Mouse (Mus musculus): ENCODE data around the gene Usp20.
A peak's percentile ranks its signal among the peaks of the same experiment; 100 is the strongest.
"Not testable (repeated sequence)": the region's sequence is repeated elsewhere in the genome, so short reads cannot be mapped to it uniquely, and the experiment has no call there.

Gene Usp20

GRCm38 (mm10) chr2:30981790-30982513 lies at the start of gene Usp20, which contains the start of gene BC005624:
Gene Usp20 (plus strand): TSS chr2:30982279.
Gene BC005624 (minus strand): TSS chr2:30982201.
- peak; percentile 100 for DNase-seq (ENCODE audit: low spot score)

DNA sequence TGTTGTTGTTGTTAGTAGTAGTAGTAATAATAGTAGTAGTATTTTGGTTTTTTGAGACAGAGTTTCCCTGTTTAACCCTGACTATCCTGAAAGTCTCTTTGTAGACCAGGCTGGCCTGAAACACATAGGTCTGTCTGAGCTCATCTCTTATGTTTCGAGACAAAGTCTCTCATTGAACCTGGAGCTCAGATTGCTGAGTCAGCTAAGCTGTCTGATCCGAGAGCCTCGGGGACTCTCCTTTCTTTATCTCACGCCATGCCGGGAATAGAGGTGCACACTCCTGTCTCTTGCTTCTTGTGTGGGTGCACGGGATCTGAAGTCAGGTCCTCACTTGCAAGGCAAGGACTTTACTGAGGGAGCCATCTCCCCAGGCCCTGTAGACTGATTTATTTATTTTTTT lies 49.0 kb upstream of the Usp20 start:
- no peak for DNase-seq (ENCODE audit: low spot score)

- peak; percentile 62 for DNase-seq (ENCODE audit: low spot score)
These were observed 48.1 kb upstream of the Usp20 start for GRCm38 (mm10) chr2:30933917-30934450.

DNA sequence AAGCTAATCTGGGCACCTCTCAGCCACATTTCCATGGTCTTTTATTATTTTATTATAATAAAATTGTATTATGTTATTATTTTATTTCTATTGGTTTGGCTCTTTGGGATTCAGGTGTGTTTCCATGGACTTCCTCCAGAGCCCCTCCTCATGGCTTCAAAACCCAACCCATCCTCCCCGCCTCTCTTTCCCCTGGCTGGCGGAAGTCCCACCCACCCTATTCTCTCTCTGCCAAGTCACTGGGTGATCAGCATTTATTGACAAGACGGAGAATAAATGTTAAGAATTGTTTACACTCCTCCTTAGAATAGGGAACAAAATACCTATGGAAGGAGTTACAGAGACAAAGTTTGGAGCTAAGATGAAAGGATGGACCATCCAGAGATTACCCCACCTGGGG lies 45.3 kb upstream of the Usp20 start:
- no peak for DNase-seq (ENCODE audit: low spot score)

GRCm38 (mm10) chr2:30937731-30938130 lies 44.3 kb upstream of the Usp20 start:
- no peak for DNase-seq (ENCODE audit: low spot score)

DNA sequence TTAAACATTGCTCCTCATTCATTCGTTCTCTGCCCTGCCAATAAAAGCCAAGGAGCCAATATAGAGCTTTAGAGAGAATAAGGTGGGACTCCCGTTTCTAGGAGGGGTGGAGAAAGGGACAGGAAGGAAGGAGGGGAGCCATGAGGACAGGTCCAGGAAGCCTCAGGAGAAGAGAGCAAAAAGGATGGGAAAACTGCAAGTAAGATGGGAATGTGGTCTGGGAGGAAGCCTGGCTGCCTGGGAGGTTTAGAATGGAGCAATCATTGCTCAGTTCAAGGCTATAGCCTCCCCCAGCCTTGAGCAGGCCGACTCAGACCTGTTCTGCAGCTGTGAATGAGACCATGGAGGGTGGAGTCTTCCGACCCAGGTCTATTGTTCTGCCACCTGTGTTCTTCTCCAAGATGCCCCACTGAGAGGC lies 43.5 kb upstream of the Usp20 start:
- DNase-seq (ENCODE audit: low spot score) = no peak

DNA sequence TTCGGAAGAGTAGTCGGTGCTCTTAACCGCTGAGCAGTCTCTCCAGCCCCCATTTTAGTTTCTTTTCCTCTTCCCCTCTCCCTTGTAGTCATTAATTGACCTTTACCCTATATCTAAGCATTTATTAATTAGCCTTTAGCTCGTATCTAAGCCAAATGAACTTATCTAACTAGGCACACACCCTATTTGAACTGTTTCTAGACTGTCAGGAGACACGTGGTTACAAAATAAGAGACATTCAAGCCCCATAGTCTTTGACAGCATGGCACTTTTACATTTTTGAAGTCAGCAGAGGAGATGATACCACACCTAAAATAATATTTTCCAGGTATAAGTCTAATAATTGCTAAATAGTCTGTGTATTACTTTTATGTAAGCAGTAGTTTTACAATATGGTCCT lies 40.5 kb upstream of the Usp20 start:
- no peak for DNase-seq (ENCODE audit: low spot score)

GRCm38 (mm10) chr2:30942116-30942515 lies 40.0 kb upstream of the Usp20 start:
- DNase-seq (ENCODE audit: low spot score) = not testable (repeated sequence)

DNA sequence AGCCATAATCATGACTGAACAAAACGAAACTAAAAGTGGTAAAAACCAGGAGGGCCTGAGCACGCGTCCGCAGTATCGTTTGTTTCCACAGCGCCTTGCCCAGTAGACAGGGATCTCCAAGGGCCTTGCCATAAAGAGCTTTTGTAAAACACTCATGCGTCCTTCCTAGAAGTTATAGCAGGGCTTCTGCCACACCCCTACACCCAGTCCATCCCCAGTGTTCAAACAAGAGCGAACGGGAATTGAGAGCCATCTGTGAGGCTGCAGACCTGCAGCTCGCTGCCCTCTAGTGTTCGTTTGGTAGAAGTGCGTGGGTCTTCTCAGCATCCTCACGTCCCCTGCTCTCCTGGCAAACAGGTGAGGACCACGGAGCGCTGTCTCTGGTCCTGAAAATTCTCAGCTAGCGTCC lies 39.5 kb upstream of the Usp20 start:
- peak; percentile 74 for DNase-seq (ENCODE audit: low spot score)

DNA sequence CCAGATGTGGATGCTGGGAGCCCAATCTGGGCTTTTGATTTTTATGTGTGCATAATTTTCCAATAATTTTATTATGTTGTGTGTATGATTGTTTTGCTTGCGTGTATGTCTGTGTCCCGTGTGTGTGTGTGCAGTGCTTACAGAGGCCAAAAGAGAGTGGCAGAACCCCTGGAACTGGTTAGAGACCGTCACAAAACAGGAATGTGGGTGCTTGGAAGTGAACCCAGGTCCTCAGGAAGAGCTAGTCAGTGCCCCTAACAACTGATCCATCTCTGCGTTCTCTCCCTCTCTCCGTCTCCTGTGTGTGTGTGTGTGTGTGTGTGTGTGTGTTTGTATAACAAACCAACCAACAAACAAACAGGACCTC lies 29.6 kb upstream of the Usp20 start:
- DNase-seq (ENCODE audit: low spot score) = no peak

- peak; percentile 86 for DNase-seq (ENCODE audit: low spot score)
These were observed 29.1 kb upstream of the Usp20 start, which contains the start of gene Tor1b for GRCm38 (mm10) chr2:30952824-30953490. Gene Tor1b (plus strand): TSS chr2:30952959.

- DNase-seq (ENCODE audit: low spot score) = no peak
These were observed 27.3 kb upstream of the Usp20 start for GRCm38 (mm10) chr2:30954797-30955196.

- DNase-seq (ENCODE audit: low spot score) = no peak
These were observed 24.6 kb upstream of the Usp20 start for GRCm38 (mm10) chr2:30957511-30957910.

DNA sequence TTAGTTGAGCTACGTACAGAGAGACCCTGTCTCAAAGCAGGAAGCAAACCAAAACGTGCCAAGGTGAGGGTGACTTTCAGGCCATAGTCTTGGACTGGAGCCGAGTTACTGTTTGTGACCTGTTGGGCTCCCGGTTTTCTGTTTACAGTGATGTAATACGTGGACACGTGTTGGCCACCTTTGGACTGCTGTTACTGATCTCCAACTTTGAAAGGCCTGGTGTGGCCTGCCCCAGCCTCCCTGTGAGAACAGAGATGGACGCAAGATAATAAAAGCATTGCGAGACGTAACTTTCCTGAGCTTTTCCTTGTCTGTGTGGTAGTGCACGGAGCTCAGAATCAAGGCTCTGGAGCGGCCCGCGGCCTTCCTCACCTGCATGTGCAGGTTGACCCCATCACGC lies 23.4 kb upstream of the Usp20 start:
- DNase-seq (ENCODE audit: low spot score) = peak; percentile 84

GRCm38 (mm10) chr2:30959856-30960255 lies 22.2 kb upstream of the Usp20 start:
- DNase-seq (ENCODE audit: low spot score) = no peak

DNA sequence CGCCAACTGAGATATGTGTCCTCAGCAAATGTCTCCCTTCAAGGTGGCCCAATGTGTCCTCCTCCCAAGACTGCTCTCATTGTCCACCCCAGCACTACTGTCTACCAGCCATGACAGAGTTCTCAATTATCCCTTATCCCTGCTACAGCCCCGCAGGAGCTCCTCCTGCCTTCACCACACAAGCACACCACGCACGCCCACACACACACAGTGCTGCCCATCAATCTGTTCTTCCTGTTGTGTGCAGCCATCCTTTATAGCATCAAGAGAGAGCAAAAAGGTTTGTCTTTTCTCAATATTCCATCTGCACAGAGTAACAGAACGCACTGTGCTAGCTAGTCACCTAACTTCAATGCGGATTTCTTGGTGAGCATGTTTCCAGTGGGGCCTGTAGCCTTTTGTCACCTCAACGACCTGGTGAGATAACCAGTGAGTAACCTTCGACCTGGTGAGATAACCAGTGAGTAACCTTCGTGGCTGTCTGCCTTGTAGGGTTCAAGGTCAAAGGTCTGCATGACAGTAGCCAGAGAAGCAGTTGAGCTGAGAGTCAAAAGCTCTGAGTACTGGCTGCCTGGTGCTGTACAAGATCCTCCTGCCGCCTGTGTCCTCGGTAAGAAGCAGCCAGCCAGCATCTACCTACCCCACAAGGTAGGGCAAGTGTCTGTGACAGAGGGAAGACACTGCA lies 19.4 kb upstream of the Usp20 start:
- peak; percentile 77 for DNase-seq (ENCODE audit: low spot score)

DNA sequence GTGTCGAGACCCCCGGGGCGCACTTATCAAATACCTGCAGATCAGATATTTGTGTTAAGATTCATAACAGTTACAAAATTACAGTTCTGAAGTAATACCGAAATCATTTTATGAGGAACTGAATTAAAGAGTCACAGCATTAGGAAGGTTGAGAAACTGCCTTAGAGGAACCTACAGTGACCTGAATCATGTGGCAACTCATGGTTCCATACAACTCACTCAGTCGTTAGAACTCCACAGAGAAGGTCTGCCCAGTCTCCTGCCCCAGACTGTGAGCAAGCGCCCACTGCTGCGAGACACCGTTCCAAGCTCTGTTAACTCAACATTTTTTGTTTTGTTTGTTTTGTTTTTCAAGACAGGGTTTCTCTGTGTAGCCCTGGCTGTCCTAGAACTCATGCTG lies 16.5 kb upstream of the Usp20 start:
- DNase-seq (ENCODE audit: low spot score) = no peak

DNA sequence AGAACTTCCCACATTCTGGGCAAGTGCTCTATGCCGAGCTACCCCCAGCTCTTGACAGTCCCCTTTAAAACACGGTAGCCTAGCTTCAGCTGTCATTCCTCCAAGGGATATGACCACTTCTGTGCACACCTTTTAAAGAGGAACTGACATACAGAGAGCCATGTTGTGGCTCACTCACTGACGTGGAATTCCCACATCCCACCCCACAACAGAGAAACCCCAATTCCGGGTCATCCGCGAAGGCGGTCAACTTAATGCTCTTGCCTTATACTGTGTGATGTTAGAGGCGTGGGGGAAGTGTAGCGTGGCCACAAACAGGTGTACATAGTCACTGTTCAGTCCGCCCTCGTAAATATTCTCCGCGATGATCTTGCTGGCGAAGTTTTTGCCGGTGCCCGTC lies 15.3 kb upstream of the Usp20 start:
- no peak for DNase-seq (ENCODE audit: low spot score)

GRCm38 (mm10) chr2:30967352-30968327 lies 14.4 kb upstream of the Usp20 start, which contains the start of gene Tor1a:
Gene Tor1a (minus strand): TSS chr2:30967933.
- peak; percentile 90 for DNase-seq (ENCODE audit: low spot score)

DNA sequence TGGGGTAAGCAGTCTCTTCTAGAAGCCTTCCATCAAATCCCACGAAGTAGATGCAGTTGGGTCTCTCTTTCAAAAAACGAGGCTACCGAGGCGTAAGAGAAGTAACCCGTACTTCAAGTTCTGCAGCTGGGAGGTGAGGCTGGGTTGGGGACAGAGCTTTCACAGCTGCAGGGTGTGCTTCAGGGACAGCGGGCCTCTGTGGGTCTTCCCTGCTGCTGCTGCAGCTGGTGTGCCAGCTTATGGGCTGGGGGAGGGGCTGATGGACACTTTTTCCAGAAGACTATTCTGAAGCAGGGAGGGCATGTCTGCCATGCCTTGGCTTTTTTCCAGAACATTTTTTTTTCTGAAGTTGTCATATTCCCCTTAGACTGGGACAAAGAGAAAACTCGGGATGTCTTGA lies 945 bp downstream of the Usp20 start:
- DNase-seq (ENCODE audit: low spot score) = no peak
